Mouse (Mus musculus) heart, postnatal 0 days (tissue): ENCODE results near the gene Ikzf3. TPM values are rescaled to one million over a fixed set of nuclear protein-coding genes. Genes with fewer than 3 reads are reported as not detected.

Experiments used
- ATAC-seq: fragments of 200-750 bp; cut with Nextera tagmentation; 2 replicates; pipeline ENCODE4 v1.8.0; 2017; ENCODE audit warnings: low read depth, moderate number of reproducible peaks, moderate library complexity; ENCODE audit not compliant: insufficient read depth
- DNase-seq: peaks from one replicate; pipeline ENCODE4 v3.0.0-alpha.2; 2016; ENCODE audit warnings: low spot score
- H3K27ac ChIP-seq: fragments of 300-500 bp; sonication (generic); 2 replicates; pipeline ENCODE4 v1.5.1; 2014; ENCODE audit warnings: low read depth, mild to moderate bottlenecking
- H3K27me3 ChIP-seq: fragments of 300-500 bp; sonication (generic); 2 replicates; pipeline ENCODE4 v1.6.1; 2014; ENCODE audit warnings: low read length, mixed read lengths; ENCODE audit not compliant: control insufficient read depth, insufficient read depth
- H3K36me3 ChIP-seq: fragments of 300-500 bp; sonication (generic); replicated peaks from 2 replicates; pipeline ENCODE4 v1.6.1; 2014; ENCODE audit warnings: low read length, mixed read lengths; ENCODE audit not compliant: control insufficient read depth, insufficient read depth
- H3K4me1 ChIP-seq: fragments of 300-500 bp; sonication (generic); 2 replicates; pipeline ENCODE4 v1.6.1; 2014; ENCODE audit warnings: antibody characterized with exemption; ENCODE audit not compliant: control insufficient read depth, insufficient read depth
- H3K4me2 ChIP-seq: fragments of 300-500 bp; sonication (generic); 2 replicates; pipeline ENCODE4 v1.6.1; 2014; ENCODE audit warnings: low read depth, mild to moderate bottlenecking, low read length, moderate library complexity
- H3K4me3 ChIP-seq: fragments of 300-500 bp; sonication (generic); 2 replicates; pipeline ENCODE4 v1.5.1; 2014; ENCODE audit warnings: low read depth, low read length
- H3K9ac ChIP-seq: fragments of 300-500 bp; sonication (generic); replicated peaks from 2 replicates; pipeline ENCODE4 v1.6.1; 2014; ENCODE audit warnings: low read depth, low read length, mixed read lengths
- H3K9me3 ChIP-seq: fragments of 300-500 bp; sonication (generic); replicated peaks from 2 replicates; pipeline ENCODE4 v1.6.1; 2016; ENCODE audit warnings: low read length; ENCODE audit not compliant: control insufficient read depth
- CTCF ChIP-seq: IDR thresholded peaks from 2 replicates; pipeline ENCODE4 v1.5.1; 2016; ENCODE audit warnings: antibody characterized with exemption, control low read depth, low read depth
- EP300 ChIP-seq: IDR thresholded peaks from 2 replicates; pipeline ENCODE4 v1.6.1; 2016; ENCODE audit warnings: antibody characterized with exemption, low read depth
- WGBS: fragments of 180-500 bp; shearing (Covaris S2); extraction: QIAGEN DNeasy Blood & Tissue Kit; methylation state at CpG from one replicate; pipeline ENCODE4 v1.1.7; 2014; 5-methylcytosine and 5-hydroxymethylcytosine counted together
- polyA plus RNA-seq: library from polyadenylated mRNA; unstranded; fragments of >200 nt; fragmentation: Nextera tagmentation; extraction: Ambion mirVana; gene quantifications from 2 replicates; pipeline ENCODE4 v1.2.1, GENCODE M21; 2015
- total RNA-seq: library from RNA; depleted of rRNA; stranded (reverse); fragments of >200 nt; gene quantifications from 2 replicates; pipeline ENCODE4 v1.2.3, GENCODE M21; 2014; ENCODE audit warnings: low replicate concordance; rRNA removed

The Ikzf3 gene
- total RNA-seq (8.3 TPM in 1 of 2 replicates, not detected in the other), polyA plus RNA-seq (0.15 TPM in 1 of 2 replicates, not detected in the other)

DNA sequence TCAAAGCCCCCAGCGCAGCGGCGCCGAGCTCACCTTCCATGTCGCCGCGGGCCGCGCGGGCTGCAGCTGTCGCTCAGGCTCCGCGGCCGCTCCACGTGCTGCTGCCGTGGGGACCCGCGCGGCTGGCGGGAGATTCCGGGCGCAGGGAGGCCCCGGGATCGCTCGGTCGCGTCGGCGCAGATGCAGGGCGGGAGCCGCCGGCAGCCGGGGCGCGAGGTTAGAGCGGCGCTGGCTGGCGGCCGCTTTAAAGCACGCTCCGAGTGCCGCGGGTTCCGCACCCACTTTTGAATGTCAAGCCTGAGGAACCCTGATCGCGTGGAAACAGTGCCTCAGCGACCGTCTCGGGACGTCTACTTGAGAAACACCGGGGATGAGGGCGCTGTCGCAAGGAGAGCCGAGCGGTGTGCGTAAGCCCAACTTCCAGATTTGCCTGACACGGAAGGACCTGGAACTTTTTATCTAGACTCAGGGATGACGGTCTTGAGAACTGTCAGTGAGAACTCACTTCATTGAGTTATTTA, at the start of gene Ikzf3:
Gene Ikzf3 (minus strand): TSS at position 321 of the 521 bp plus-strand sequence.
- peaks cover 83% of the 10 kb centered on the region for H3K27me3 ChIP-seq
- DNase-seq (peak; percentile 27), ATAC-seq (peak; percentile 24; the same call in 1 of the 2 replicates)
- peak within 1 kb of the TSS; percentile 71 for H3K4me2 ChIP-seq
- no peaks in the 10 kb centered on the region for H3K4me1 ChIP-seq
- no peaks in the 10 kb centered on the region for H3K9me3 ChIP-seq
- peak within 1 kb of the TSS; percentile 47; the same call in 1 of the 2 replicates for H3K9ac ChIP-seq
- no peaks in the 10 kb centered on the region for H3K36me3 ChIP-seq
- TF ChIP-seq CTCF: no peak
- no peak for TF ChIP-seq EP300
- H3K4me3 ChIP-seq: peak within 1 kb of the TSS; percentile 54
- WGBS: 1% methylated on average over 57 of the region's 58 CpGs
- no peak within 1 kb of the TSS for H3K27ac ChIP-seq

DNA sequence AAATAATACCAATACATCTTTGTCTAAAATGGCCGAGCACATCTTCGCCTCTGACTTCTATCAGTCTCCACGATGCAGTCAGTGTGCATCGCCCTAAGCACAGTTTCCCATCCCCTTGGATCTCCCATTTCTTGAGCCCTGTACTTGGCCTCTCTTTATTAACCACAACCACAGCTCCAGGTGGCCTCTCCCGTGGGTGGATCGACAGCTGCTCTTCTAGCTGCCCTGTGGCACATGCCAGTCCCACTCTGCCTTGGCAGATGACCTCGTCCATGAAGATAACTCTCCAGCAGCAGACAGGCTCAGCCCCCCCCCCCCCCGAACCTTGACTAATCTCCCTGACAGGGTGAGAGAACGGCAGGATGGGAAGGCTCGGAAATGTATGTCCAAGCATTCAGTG, 49.6 kb upstream of the Ikzf3 start:
- H3K27ac ChIP-seq: no peak overlapping the region
- no peak for DNase-seq
- WGBS: 62% methylated on average over 10 of the region's 10 CpGs
- no peaks in the 10 kb centered on the region for H3K36me3 ChIP-seq
- no peak overlapping the region for H3K4me2 ChIP-seq
- no peak for ATAC-seq
- H3K27me3 ChIP-seq: peaks cover 17% of the 10 kb centered on the region
- TF ChIP-seq EP300 (no peak), CTCF (no peak)
- no peaks in the 10 kb centered on the region; the same call in 1 of the 2 replicates for H3K4me1 ChIP-seq
- H3K4me3 ChIP-seq: no peak overlapping the region
- H3K9ac ChIP-seq: no peak overlapping the region
- no peaks in the 10 kb centered on the region for H3K9me3 ChIP-seq

DNA sequence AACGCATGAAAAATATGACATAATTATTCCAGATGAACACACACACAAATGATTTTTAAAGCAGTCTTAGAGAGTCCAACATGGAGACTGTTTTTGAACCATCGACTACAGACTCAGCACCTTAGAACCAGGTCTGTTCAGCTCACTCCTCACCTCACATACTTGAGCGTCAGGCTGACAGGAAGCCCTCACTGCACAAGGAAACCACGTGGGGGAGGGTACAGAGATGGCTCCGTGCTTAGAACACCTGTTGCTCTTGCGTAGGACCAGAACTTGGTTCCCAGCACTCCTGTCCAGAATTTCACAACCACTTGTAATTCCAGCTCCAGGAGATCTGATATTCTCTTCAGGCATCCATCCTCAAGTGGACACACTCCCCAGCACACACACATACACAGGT, 49.2 kb upstream of the Ikzf3 start:
- no peaks in the 10 kb centered on the region for H3K9me3 ChIP-seq
- no peak overlapping the region for H3K27ac ChIP-seq
- H3K36me3 ChIP-seq: no peaks in the 10 kb centered on the region
- 75% methylated on average over 6 of the region's 6 CpGs for WGBS
- no peak overlapping the region for H3K4me2 ChIP-seq
- H3K27me3 ChIP-seq: peaks cover 17% of the 10 kb centered on the region
- DNase-seq (no peak), ATAC-seq (no peak)
- no peak overlapping the region for H3K4me3 ChIP-seq
- no peaks in the 10 kb centered on the region; the same call in 1 of the 2 replicates for H3K4me1 ChIP-seq
- TF ChIP-seq CTCF: no peak
- H3K9ac ChIP-seq: no peak overlapping the region

DNA sequence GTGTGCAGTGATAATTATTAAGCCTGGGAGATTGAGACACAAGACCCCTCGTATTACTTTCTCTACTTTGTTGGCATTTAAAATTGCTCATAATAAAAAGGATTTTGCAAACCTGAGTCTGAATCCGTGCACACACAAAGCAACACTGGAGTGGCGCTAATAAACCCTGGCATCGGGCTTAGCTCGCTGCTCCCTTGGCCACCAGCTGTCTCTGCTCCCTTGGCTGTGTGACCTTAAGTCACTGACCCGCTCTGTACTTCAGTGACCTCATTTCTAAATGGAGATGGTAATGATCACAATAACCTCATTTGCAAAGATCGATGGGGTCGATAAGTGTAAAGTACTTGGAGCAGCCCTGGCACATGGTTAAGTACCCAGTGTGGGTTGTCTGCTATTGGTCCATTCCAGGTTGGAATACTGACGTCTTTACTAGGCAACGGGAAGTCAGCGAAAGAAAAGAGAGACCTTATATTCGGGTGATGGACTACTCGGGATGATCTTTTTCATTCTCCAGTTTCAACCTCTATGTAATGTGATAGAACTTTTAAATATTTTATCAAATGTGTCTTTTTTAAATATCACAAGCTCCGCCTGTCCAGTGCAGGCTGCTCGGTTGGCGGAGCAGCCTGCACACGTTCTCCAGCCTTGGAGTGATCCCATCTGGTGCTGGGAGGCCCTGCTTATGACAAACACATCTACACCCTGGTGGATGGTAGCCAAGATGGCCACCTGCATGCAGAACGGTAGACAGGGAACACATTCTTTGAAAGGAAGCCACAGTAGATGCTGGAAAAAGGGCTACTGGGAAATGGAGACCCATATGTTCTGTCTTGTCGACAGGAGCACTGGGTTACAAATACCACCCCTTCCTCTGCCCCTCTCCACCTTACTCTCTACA, 45.0 kb upstream of the Ikzf3 start:
- H3K27ac ChIP-seq: no peak overlapping the region
- no peaks in the 10 kb centered on the region for H3K9me3 ChIP-seq
- H3K27me3 ChIP-seq: no peaks in the 10 kb centered on the region
- H3K4me2 ChIP-seq: no peak overlapping the region
- H3K4me1 ChIP-seq: peaks cover 24% of the 10 kb centered on the region
- no peak for TF ChIP-seq CTCF
- TF ChIP-seq EP300: no peak
- WGBS: 71% methylated on average over 19 of the region's 19 CpGs
- no peak overlapping the region for H3K4me3 ChIP-seq
- DNase-seq (no peak), ATAC-seq (no peak)
- no peak overlapping the region for H3K9ac ChIP-seq
- no peaks in the 10 kb centered on the region for H3K36me3 ChIP-seq

DNA sequence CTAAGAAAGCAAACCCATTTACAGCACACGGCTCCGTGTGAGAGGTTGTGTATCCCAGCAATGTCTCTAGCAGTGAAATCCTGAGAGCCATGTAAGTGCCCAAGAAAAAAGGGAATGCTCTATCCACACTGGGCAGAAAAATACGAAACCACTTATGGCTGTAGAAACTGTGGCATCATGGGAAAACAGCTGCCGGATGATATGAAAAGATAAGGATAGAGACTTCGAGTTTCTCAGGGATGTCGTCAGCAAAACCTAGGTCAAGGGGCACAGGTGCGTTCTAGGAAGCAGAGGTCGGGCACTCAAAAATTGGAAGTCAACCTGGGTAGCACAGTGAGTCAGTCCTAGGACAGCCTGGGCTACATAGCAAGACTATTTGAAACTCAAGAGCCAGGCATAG, 43.5 kb upstream of the Ikzf3 start:
- H3K36me3 ChIP-seq: no peaks in the 10 kb centered on the region
- peak overlapping the region; percentile 92 for H3K27ac ChIP-seq
- H3K9ac ChIP-seq: no peak overlapping the region; the same call in 1 of the 2 replicates
- no peaks in the 10 kb centered on the region for H3K9me3 ChIP-seq
- TF ChIP-seq EP300: no peak
- no peak for TF ChIP-seq CTCF
- ATAC-seq (no peak), DNase-seq (no peak)
- H3K27me3 ChIP-seq: no peaks in the 10 kb centered on the region
- H3K4me2 ChIP-seq: peak overlapping the region; percentile 78; the same call in 1 of the 2 replicates
- H3K4me1 ChIP-seq: peaks cover 39% of the 10 kb centered on the region
- no peak overlapping the region for H3K4me3 ChIP-seq
- WGBS: 61% methylated on average over 8 of the region's 8 CpGs
